Mouse (Mus musculus) c-Kit-positive CD71-positive TER-119-positive erythroid progenitor cells, embryonic 14.5 days (primary cell): ENCODE measurements around the gene Asprv1.

Experiments
- DNase-seq: peaks from one replicate; pipeline ENCODE4 v3.0.0-alpha.2; 2013; ENCODE audit warnings: low spot score

Gene Asprv1

GRCm38 (mm10) chr6:86615301-86615700 is 12.7 kb upstream of the Asprv1 start:
- DNase-seq, result no peak

- no peak for DNase-seq
Measured at GRCm38 (mm10) chr6:86623201-86623600, 4.8 kb upstream of the Asprv1 start.

GRCm38 (mm10) chr6:86624074-86625030 is 3.6 kb upstream of the Asprv1 start:
- DNase-seq, result no peak

GRCm38 (mm10) chr6:86630141-86630540 is 2.2 kb downstream of the Asprv1 start:
- no peak for DNase-seq

DNA sequence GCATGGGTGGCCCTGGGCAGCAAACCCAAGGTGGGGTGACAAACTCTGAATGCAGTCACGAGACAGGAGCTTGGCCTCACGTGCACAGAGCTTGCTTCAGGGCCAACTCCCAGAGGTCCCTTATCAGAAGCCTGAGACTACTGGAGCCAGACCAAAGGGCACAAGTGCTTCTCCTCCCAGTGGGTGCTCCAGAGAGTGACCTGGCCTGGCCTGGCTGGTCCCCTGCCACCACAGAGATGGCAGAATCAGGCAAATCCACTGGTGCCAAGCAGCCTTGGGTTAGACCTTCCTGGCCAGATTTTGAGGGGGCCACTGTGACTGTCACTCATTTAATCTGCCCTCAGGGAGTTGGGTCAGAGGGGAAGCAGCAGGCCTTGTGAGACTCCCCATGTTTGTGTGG is 8.5 kb downstream of the Asprv1 start:
- peak; percentile 65 for DNase-seq

DNA sequence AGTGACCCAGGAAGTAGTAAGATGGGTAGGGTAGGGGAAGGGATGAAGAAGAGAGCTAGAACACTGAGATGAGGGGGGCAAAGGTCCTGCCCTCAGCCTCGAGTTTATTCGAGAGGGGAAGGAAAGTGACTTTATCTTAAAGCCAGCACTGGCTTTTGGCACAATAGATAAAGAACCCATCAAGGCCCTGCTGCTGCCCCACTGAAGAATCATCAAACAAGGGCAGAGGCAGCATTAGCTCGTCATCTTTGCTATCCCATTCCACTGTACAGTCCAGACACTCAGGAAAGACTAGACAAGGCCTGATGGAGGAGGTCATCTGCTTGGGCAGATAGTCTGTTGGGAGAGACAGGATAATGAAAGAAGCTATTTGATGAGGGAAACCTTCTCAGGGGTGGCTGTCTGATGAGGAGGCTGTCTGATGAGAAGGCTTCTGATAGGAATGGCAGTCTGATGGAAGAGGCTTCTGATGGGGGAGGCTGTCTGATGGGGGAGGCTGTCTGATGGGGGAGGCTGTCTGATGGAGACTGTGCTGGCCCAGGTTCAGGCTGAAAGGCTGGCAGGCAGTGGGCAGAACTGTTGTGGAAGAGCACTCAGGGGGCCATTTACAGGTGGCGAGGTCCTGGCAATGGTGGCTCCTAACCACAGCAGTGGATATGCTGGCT is 9.3 kb downstream of the Asprv1 start:
- peak; percentile 88 for DNase-seq

GRCm38 (mm10) chr6:86637860-86638259 is 9.9 kb downstream of the Asprv1 start:
- no peak for DNase-seq

- DNase-seq, result no peak
Measured at GRCm38 (mm10) chr6:86638434-86638833, 10.5 kb downstream of the Asprv1 start.

DNA sequence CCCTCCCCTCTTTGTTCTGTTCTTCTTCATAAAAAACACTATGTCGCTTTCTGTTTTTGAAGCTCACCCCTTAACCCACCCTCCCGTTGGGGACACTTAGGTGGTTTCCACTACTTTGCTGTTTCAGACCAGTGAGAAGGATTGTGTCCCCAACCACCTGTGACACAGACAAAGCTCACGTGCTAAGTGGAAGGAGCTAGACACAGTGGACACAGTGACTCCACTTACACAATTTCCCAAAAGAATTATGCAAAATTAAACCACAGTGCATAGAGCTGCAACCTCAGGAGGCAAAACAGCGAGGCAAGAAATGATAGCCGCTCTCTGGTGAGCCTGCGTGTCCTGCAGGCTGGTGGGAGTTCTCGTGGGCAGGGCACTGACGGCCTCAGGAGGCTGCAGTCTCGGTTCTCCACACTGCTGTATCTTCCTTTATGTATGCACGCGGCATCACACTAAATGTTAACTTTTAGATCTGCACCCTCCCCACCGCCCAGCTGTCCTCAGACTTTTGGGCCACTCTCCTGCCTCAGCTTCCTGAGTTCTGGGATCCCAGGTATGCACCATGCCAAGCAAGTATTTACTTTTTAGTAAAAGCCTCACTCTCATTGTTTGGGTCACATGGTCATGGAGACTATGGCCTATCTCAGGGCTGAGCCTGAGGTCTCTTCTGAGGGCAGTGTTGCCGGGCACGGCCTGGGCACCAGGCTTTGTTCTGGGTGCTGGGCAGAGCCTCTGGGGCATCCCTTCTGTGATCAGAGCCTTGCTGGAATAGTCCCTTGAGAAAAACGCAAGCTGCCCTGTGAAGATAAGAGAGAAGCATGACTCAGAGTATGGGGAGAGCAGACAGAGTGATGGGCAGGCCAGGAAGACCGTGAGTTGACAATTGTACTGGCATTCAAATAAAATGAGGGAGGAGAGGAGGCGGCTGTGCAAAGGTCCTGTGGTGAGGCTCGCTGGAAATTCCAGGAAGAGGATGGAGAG is 11.5 kb downstream of the Asprv1 start:
- peak; percentile 93 for DNase-seq

DNA sequence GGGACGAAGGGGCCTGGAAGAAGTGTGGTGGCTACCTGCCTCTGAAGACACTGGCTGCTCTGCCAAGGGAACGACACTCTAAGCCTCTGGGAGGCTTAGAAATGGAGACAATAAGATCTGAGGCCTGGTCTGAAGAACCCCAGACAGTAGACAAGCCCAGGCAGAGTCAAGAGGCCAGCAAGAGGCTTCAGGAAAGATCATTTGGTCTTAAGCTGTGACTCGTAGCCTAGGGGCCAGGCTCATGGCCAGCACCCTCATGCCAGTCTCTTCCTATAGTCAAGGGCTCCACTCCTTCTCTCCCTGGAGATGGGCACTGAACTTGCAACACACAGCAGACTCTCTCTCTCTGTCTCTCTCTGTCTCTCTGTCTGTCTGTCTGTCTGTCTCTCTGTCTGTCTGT is 12.2 kb downstream of the Asprv1 start:
- DNase-seq, result no peak

DNA sequence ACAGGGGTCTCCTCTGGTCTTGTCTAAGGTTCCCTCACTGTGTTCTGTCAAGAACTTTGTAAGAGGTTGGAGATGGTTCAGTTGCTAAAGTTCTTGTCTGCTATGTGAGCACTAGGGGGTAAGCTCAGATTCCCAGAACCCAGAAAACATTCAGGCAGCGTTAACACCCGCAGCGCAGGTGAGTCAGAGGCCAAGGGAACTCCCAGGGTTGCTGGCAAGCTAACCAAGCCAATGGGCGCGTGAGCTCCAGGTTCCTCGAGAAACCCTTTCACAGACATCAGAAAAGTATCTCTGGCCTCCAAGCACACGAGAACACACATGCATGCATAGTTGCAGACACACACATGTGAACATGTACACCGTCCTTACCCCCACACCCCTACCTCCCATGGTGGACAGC is 12.8 kb downstream of the Asprv1 start:
- no peak for DNase-seq

- DNase-seq, result no peak
Measured at GRCm38 (mm10) chr6:86641716-86642115, 13.8 kb downstream of the Asprv1 start.

- DNase-seq, result no peak
Measured at GRCm38 (mm10) chr6:86644775-86645400, 16.9 kb downstream of the Asprv1 start.

GRCm38 (mm10) chr6:86645551-86645950 is 17.6 kb downstream of the Asprv1 start:
- DNase-seq, result no peak

DNA sequence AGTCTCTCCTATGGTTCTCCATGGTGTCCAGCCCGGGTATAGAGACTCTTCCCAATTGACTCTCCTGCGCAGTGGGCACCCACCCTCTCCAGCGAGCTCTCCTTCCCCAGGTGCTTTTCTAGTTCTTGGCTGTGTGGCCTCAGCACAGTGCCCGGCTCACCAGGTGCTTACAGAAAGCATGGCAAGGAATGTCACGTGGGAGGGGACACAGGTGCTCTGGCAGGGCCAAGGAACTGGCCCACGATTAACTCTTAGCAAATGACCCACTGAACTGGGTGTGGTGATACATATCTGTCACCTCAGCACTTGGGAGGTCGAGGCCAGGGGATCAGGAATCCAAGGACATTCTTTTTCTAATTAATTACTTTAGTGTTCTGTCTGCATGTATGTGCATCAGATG is 18.2 kb downstream of the Asprv1 start:
- DNase-seq, result no peak

GRCm38 (mm10) chr6:86653026-86653425 is 25.1 kb downstream of the Asprv1 start:
- DNase-seq, result no peak

DNA sequence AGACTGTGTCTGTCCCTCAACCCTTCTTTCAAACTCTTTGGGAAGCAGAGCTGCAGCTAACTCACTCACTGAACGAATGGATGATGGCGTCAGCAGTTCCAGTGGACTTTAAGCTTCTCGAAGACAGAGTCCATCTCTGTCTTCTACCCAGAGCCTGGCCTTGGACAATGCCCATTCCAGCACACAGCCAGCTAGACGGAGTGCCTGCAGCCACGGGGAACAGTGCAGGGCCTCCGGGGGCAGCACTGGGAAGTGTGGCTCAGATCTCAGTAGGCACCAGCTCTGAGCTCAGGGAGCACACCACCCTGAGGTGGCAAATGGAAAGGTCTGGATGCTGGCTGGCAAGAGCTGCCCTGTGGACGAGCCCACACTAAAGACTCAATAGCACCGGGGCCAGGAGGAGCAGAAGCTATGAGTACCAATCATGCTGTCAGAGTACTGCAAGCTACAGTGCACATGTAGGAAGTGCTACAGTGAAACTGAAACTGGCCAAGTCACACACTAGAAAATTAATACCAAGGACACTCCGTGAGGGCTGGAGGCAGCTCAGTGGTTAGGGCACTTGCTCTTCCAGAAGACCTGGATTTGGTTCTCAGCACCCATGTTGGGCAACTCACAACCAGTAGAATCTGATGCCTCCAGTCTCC is 26.4 kb downstream of the Asprv1 start:
- no peak for DNase-seq

GRCm38 (mm10) chr6:86658501-86658900 is 30.5 kb downstream of the Asprv1 start:
- DNase-seq, result no peak

DNA sequence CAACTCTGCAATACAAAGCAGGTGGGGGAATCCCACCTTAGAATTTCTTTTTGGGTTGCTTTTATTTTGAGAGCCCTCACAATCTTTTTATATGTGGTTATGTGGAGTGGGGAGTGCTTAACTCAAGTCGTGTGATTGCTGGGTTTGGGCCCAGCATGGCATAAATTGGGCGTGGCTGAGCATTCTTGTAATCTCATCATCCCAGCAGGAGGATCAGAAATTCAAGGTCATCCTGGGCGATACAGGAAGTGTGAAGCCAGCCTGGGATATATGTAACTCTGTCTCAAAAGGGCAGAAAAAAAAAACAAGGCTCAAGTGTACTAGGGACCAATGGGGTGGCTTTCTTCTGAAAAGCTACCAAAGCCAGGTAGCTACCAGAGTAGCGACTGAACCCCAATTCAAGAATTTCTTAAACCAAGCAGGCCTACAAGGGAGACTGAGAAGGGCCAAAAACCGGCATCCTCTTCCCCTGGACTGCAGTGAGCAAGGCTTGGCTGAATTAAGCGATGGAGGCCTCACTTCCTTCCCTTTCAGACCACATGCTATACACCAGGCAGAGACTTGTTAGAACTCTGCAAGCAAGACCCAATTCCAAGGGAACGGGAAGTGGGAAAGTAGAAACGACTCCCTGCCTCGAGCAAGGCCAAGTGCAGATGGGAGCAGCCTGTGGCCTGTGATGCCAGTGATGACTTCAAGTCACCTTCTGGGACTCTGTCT is 32.4 kb downstream of the Asprv1 start:
- peak; percentile 77 for DNase-seq

- no peak for DNase-seq
Measured at GRCm38 (mm10) chr6:86665076-86665475, 37.1 kb downstream of the Asprv1 start.
